Mouse (Mus musculus): Measurements from ENCODE around the gene Syn3. TPM values are rescaled to one million over a fixed set of nuclear protein-coding genes. Genes with fewer than 3 reads are reported as not detected.

Gene Syn3
- polyA plus RNA-seq, 1 experiment: 2.6 TPM

DNA sequence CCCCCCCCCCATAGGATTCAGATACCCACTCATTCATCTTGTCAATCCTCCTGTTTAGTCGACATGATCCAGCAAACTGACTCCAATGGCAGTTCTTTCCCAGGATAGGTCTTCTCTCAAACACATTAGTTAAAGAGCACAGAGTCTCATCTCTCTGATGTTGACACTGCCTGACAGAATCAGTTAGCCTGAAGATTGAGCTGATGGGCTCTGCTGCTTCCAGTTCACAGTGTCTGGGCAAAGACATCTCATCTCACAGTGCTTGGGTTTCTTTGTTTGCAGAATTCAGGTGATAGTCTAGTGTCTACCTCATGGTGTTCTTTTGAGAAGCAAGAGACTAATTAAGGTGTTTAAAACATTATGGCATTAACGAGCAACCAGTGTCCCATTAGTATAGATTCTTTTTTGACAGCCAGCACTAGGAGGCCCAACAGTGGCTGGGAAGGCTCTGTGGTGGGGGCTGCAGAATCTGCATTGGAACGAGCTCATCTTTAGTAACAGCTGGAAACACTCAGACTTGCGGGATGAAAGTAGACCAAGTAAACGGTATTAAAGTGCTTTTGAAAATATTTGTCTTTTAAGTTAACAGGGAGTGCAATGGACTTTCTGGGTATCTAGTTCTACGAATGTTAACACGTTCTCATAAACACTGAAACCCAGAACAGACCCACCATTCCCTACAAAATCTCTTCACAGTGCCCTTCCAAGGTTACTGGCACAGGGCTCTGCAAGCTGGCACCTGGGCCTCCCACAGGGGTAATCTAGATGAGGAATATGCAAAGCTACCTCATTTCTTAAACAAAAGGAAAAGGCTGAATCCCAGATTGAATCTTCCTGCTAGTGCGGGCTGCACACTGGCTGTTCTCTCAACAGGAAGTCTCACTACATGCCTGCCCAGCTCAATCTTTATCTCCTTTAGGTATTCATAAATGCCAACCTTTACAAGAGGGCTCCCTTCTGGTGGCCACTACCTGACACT is 24.2 kb downstream of the Syn3 start:
- H3K36me3 ChIP-seq (ENCODE audit: control insufficient read depth, insufficient read depth, low read length, poor library complexity, severe bottlenecking): no peaks in the 10 kb centered on the region
- no peak overlapping the region for H3K9ac ChIP-seq (ENCODE audit: low read depth, poor library complexity, severe bottlenecking)
- TF ChIP-seq POLR2A (IDR thresholded peaks at IDR 0.05; ENCODE audit: insufficient read depth, low read length) (no peak), CTCF (IDR thresholded peaks at IDR 0.05; ENCODE audit: low read depth, low read length) (no peak), EP300 (IDR thresholded peaks at IDR 0.05; ENCODE audit: insufficient read depth, low read depth, low read length) (no peak)
- no peak overlapping the region for H3K4me3 ChIP-seq (ENCODE audit: low read depth, low read length)
- no peaks in the 10 kb centered on the region for H3K27me3 ChIP-seq (ENCODE audit: control insufficient read depth, insufficient read depth, low read length, poor library complexity, severe bottlenecking)
- no peak overlapping the region for H3K27ac ChIP-seq (ENCODE audit: insufficient read depth, low read length)
- no peaks in the 10 kb centered on the region for H3K9me3 ChIP-seq (replicated peaks; ENCODE audit: control insufficient read depth, insufficient read depth, low read length, poor library complexity, severe bottlenecking)
- H3K4me1 ChIP-seq (ENCODE audit: control insufficient read depth, insufficient read depth, low read length): peaks cover 2% of the 10 kb centered on the region

DNA sequence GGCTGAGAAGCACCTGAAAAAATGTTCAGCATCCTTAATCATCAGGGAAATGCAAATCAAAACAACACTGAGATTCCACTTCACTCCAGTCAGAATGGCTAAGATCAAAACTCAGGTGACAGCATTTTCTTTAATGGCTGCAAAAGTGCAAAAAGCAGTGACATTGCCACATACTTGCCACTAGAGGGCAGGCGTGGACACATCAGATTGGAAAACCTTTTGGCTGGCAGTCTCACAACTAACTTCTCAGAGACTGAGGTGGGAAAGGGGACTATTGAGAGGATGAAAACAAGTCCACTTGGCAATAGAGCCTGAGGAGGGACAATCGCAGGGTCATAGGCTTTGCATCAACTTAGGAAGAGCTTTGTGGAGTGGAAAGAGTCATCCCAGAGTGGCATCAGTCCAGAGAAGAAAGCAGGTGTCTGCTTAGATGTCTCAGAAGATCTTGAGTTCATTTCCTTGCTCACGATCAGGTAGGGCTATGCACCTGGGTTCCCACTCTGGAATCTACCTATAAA is 25.0 kb downstream of the Syn3 start:
- H3K9me3 ChIP-seq (replicated peaks; ENCODE audit: control insufficient read depth, insufficient read depth, low read length, poor library complexity, severe bottlenecking): no peaks in the 10 kb centered on the region
- no peaks in the 10 kb centered on the region for H3K27me3 ChIP-seq (ENCODE audit: control insufficient read depth, insufficient read depth, low read length, poor library complexity, severe bottlenecking)
- no peak overlapping the region for H3K27ac ChIP-seq (ENCODE audit: insufficient read depth, low read length)
- no peak overlapping the region for H3K4me3 ChIP-seq (ENCODE audit: low read depth, low read length)
- H3K36me3 ChIP-seq (ENCODE audit: control insufficient read depth, insufficient read depth, low read length, poor library complexity, severe bottlenecking): no peaks in the 10 kb centered on the region
- H3K9ac ChIP-seq (ENCODE audit: low read depth, poor library complexity, severe bottlenecking): no peak overlapping the region
- peaks cover 2% of the 10 kb centered on the region for H3K4me1 ChIP-seq (ENCODE audit: control insufficient read depth, insufficient read depth, low read length)
- TF ChIP-seq CTCF (IDR thresholded peaks at IDR 0.05; ENCODE audit: low read depth, low read length) (peak; percentile 38), POLR2A (IDR thresholded peaks at IDR 0.05; ENCODE audit: insufficient read depth, low read length) (no peak)

DNA sequence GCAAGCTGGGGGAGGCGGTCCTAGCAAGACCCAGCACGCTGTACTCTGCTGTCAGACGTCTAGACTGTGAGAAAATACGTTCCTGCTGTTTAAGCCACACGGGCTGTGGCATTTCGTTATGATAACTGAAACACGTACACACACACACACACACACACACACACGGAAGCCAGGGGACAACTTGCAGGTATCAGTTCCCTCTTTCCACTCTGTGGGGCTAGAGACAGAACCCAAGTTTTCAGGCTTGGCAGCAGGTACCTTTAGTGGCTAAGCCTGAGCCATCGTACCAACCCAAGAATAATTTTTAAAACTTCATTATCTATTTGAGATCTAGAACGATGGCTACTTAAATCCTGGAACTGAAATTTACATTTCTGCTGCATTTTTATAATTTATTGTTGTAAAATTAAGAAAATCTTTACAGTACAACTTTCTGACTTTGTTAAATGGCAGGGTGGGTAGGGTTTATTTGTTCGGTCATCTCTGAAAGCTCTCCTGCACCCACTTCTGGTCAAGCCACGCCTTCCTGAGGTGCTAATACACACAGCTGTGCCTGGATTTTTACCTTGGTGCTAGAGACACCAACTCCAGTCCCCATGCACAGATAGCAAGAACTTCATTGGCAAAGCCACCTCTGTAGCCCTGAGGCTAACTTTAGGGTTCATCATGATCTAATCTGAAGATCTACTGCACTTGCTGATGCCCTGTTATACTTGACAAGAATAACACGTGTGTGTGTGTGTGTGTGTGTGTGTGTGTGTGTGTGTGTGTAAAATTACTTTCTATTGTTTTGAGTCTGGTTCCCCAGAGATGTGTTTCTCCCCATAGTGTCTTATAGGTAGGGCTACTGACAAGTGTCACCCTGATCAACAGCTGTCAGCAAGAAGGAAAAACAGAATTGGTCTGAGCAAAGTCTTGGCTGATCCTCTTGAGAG is 29.8 kb downstream of the Syn3 start:
- Histone ChIP-seq H3K9me3 (replicated peaks; ENCODE audit: control insufficient read depth, insufficient read depth, low read length, poor library complexity, severe bottlenecking) (no peaks in the 10 kb centered on the region), H3K4me3 (ENCODE audit: low read depth, low read length) (no peak overlapping the region), H3K27me3 (ENCODE audit: control insufficient read depth, insufficient read depth, low read length, poor library complexity, severe bottlenecking) (no peaks in the 10 kb centered on the region), H3K27ac (ENCODE audit: insufficient read depth, low read length) (no peak overlapping the region), H3K36me3 (ENCODE audit: control insufficient read depth, insufficient read depth, low read length, poor library complexity, severe bottlenecking) (no peaks in the 10 kb centered on the region), H3K4me1 (ENCODE audit: control insufficient read depth, insufficient read depth, low read length) (no peaks in the 10 kb centered on the region), H3K9ac (ENCODE audit: low read depth, poor library complexity, severe bottlenecking) (no peak overlapping the region)
- TF ChIP-seq EP300 (IDR thresholded peaks at IDR 0.05; ENCODE audit: insufficient read depth, low read depth, low read length) (no peak), CTCF (IDR thresholded peaks at IDR 0.05; ENCODE audit: low read depth, low read length) (no peak), POLR2A (IDR thresholded peaks at IDR 0.05; ENCODE audit: insufficient read depth, low read length) (no peak)

DNA sequence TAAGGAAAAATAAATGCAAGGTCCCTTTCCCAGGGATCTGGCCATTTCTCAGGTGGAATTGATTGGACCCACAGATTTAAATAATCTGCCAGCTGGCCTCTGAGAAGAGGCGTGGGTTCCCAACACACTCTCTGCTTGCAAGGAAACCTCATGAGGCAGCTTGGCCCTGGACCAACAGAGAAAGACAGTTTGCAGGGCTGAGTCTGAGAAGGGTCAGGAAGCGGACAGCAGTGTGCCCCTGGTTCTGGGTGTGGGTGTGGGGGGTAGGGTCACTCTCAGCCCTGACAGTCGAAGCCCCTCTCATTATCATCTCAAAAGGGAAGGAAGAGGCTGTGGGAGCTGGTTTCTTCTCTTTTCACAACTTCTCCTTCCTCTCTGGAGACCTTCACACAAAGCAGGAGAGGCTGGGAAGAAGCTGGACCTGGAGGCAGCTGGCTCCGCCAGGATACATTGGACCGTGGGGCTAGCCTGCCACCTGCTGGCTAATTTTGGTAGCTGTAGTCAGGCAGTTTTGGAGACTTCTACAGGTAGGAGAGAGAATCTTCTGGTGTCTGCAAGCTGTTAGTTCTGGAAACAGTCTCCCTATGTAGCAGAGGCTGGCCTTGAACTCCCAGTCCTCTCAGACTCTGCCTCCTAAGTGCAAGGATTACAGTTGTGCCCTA is 35.0 kb downstream of the Syn3 start:
- Histone ChIP-seq H3K9ac (ENCODE audit: low read depth, poor library complexity, severe bottlenecking) (no peak overlapping the region), H3K9me3 (replicated peaks; ENCODE audit: control insufficient read depth, insufficient read depth, low read length, poor library complexity, severe bottlenecking) (no peaks in the 10 kb centered on the region), H3K4me1 (ENCODE audit: control insufficient read depth, insufficient read depth, low read length) (no peaks in the 10 kb centered on the region), H3K27me3 (ENCODE audit: control insufficient read depth, insufficient read depth, low read length, poor library complexity, severe bottlenecking) (no peaks in the 10 kb centered on the region), H3K27ac (ENCODE audit: insufficient read depth, low read length) (no peak overlapping the region), H3K4me3 (ENCODE audit: low read depth, low read length) (no peak overlapping the region), H3K36me3 (ENCODE audit: control insufficient read depth, insufficient read depth, low read length, poor library complexity, severe bottlenecking) (no peaks in the 10 kb centered on the region)
- no peak for TF ChIP-seq EP300 (IDR thresholded peaks at IDR 0.05; ENCODE audit: insufficient read depth, low read depth, low read length)
- TF ChIP-seq CTCF (IDR thresholded peaks at IDR 0.05; ENCODE audit: low read depth, low read length): peak; percentile 81

DNA sequence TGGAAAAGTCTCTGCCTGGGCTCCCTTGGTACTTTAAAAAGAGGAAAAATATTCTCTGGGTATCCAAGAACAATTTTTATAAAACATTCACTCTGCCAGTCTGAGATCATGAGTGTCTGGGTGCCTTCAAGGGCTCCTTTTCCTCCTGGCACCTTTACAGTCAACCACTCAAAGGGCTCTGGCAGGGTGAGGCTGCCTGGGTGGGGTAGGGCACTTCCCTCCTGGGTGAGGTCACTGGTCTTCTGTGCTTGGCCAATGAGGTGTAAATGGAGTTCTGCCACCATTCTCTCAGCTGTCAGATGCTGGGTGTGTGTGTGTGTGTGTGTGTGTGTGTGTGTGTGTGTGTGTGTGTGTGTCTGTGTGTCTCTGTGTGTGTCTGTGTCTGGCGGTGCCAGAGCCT is 39.1 kb downstream of the Syn3 start:
- Histone ChIP-seq H3K4me3 (ENCODE audit: low read depth, low read length) (no peak overlapping the region), H3K9me3 (replicated peaks; ENCODE audit: control insufficient read depth, insufficient read depth, low read length, poor library complexity, severe bottlenecking) (no peaks in the 10 kb centered on the region), H3K27ac (ENCODE audit: insufficient read depth, low read length) (no peak overlapping the region), H3K4me1 (ENCODE audit: control insufficient read depth, insufficient read depth, low read length) (no peaks in the 10 kb centered on the region), H3K9ac (ENCODE audit: low read depth, poor library complexity, severe bottlenecking) (no peak overlapping the region), H3K27me3 (ENCODE audit: control insufficient read depth, insufficient read depth, low read length, poor library complexity, severe bottlenecking) (no peaks in the 10 kb centered on the region), H3K36me3 (ENCODE audit: control insufficient read depth, insufficient read depth, low read length, poor library complexity, severe bottlenecking) (no peaks in the 10 kb centered on the region)
- no peak for TF ChIP-seq CTCF (IDR thresholded peaks at IDR 0.05; ENCODE audit: low read depth, low read length)
- TF ChIP-seq EP300 (IDR thresholded peaks at IDR 0.05; ENCODE audit: insufficient read depth, low read depth, low read length): no peak
- TF ChIP-seq POLR2A (IDR thresholded peaks at IDR 0.05; ENCODE audit: insufficient read depth, low read length): no peak

Data from ES-Bruce4 (cell line).